Mouse (Mus musculus) cerebellum, adult (tissue): ENCODE data around the gene Vmn1r5.
"Not testable (repeated sequence)": the region's sequence is repeated elsewhere in the genome, so short reads cannot be mapped to it uniquely, and the experiment has no call there.

Source experiments
- ATAC-seq: cut with Nextera tagmentation; 2 replicates; pipeline ENCODE4 v1.9.2; 2017; ENCODE audit warnings: mild to moderate bottlenecking, moderate library complexity, mixed read lengths; ENCODE audit not compliant: insufficient number of reproducible peaks, low FRiP score, low TSS enrichment

Gene Vmn1r5

DNA sequence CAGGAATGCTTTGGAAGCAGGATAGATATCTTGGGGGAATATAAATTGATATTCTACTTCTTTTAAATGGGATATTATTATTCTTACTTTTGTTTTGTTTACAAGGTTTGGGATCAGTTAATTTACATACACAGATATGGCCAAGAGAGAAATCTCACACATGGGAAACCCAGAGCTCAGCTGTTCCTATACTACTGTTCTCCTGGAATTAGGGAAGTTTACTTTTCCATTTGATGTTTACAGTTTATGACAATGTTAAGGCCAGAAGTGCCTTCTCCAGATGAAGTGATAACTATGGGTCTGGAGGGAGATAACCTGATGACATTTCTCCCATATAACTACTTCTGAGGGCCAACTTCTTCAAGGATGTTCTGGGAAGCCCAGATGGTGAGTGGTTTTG lies at the start of gene Vmn1r5:
Gene Vmn1r5, plus strand, starts transcription at position 301 of the 400 bp plus-strand sequence.
- no peak for ATAC-seq

DNA sequence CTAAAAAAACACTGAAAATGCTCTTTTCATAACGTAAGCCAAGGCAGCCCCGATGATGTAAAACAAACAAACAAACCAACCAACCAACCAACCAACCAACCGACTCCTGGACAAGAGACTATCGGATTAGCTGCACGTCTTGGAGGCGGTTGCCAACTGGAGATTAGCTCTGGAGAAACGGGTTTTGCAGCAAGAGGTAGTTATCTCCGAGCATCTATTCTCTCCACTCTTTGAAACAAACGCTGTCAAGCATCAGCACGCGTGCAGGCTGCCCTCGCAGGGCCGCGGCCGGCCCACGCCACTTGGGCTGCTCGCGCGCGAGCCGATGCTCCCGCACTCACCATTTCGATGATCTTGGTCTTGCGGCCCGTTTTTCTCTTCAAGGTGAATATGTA lies 46.7 kb upstream of the Vmn1r5 start:
- no peak for ATAC-seq

GRCm38 (mm10) chr6:56923726-56924707 lies 46.1 kb upstream of the Vmn1r5 start, which contains the start of the genes Nt5c3 and Vmn1r4:
TSS of gene Nt5c3 (minus strand) at chr6:56923932.
TSS of gene Vmn1r4 (plus strand) at chr6:56924015.
- peak; percentile 95 for ATAC-seq

DNA sequence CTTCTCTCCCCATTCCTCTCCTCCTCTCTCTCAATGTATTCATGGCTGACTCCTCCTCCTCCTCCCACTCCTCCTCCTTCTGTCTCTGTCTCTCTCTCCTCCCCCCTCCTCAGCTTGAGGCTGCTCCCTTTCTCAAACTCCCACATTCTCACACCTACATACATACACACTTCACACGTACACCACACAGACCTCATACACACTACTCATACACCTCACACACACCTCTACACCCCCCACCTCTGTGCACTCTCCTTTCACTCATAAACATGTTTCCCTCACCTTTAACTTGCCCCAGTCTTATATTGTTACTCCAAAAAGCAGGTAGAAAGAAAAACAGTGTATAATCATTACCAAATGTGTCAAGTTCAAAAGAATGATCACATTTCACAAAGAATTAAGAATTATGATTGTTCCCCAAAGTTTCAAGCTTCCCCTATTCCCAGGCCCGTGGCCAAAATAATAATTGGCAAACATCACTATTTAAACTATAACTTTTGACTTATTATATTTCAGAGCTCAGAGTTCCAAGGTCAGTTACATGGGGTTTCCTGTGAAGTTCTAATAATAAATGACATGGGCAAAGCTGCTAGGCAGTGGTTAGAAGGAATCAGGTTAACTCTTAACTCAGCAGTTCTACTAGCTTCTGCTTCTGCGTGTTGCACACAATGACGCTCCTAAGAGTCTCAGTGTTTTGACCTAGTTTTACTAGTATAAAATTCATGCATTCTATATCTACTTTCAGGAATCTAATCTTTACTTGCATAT lies 38.2 kb upstream of the Vmn1r5 start:
- no peak for ATAC-seq

- ATAC-seq: no peak
These were observed 37.6 kb upstream of the Vmn1r5 start for GRCm38 (mm10) chr6:56932464-56932863.

GRCm38 (mm10) chr6:56934366-56934765 lies 35.7 kb upstream of the Vmn1r5 start:
- ATAC-seq: no peak

- no peak for ATAC-seq
These were observed 13.6 kb upstream of the Vmn1r5 start for GRCm38 (mm10) chr6:56956436-56956835.

DNA sequence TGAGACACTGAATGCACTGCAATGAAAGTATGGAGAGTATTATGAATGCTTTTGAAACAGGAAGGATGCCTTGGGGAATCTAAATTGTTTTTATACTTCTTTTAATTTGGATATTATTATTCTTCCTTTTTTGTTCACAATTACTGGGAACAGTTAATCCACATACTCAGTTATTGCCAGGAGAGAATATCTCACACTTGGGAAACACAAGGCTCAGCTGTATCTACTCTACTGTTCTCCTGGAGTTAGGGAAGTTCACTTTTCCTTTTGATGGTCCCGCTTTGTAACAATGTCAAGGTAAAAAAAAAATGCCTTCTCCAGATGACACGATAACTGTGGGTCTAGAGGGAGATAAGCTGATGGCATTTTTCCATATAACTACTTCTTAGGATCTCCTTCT lies 26.9 kb downstream of the Vmn1r5 start, which contains the start of gene Vmn1r6:
Gene Vmn1r6, plus strand, starts transcription at position 301 of the 400 bp plus-strand sequence.
- no peak for ATAC-seq

GRCm38 (mm10) chr6:57025224-57025623 lies 55.2 kb downstream of the Vmn1r5 start, which contains the start of gene Vmn1r7:
TSS of gene Vmn1r7 (minus strand) at chr6:57025324.
- not testable (repeated sequence) for ATAC-seq

GRCm38 (mm10) chr6:57031984-57032383 lies 61.9 kb downstream of the Vmn1r5 start, which contains the start of gene Vmn1r8:
TSS of gene Vmn1r8 (plus strand) at chr6:57032284.
- ATAC-seq: no peak

GRCm38 (mm10) chr6:57034674-57035073 lies 64.6 kb downstream of the Vmn1r5 start:
- no peak for ATAC-seq
